Mouse (Mus musculus): ENCODE data around the gene Tomt. TPM values are rescaled to one million over a fixed set of nuclear protein-coding genes. Genes with fewer than 3 reads are reported as not detected.
A peak's percentile ranks its signal among the peaks of the same experiment; 100 is the strongest.

Tomt gene
- polyA plus RNA-seq, 1 experiment: 0.07 TPM

DNA sequence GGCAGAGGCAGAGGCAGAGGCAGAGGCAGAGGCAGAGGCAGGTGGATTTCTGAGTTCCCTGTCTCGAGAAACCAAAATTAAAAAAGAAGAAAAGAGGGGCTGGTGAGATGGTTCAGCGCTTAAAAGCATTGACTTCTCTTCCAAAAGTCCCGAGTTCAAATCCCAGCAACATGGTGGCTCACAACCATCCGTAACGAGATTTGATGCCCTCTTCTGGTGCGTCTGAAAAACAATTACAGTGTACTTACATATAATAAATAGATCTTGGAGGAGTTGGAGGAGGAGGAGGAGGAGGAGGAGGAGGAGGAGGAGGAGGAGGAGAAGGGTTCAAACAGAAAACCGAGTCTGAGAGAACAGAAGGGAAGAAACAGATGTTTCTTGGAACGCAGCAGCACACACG lies 10.5 kb downstream of the Tomt start:
- Histone ChIP-seq H3K36me3 (ENCODE audit: control insufficient read depth, insufficient read depth, low read length) (no peaks in the 10 kb centered on the region), H3K4me1 (ENCODE audit: control insufficient read depth, insufficient read depth, insufficient read length) (peaks cover 2% of the 10 kb centered on the region; the same call in 1 of the 2 replicates), H3K27me3 (ENCODE audit: control insufficient read depth, insufficient read depth, low read length) (no peaks in the 10 kb centered on the region), H3K4me3 (ENCODE audit: extremely low read depth, insufficient read depth, insufficient read length) (peak overlapping the region; percentile 73), H3K27ac (ENCODE audit: insufficient read depth, low read length) (peak overlapping the region; percentile 72)
- 40% methylated on average over 9 of the region's 9 CpGs for WGBS
- no peak for DNase-seq (ENCODE audit: low read depth in 1 of 2, low spot score in 2 of 2)
- TF ChIP-seq CTCF (IDR thresholded peaks at IDR 0.05; ENCODE audit: extremely low read depth, insufficient read depth, insufficient read length, insufficient replicate concordance) (no peak), POLR2A (IDR thresholded peaks at IDR 0.05; ENCODE audit: low read depth, low read length) (no peak)

GRCm38 (mm10) chr7:101888460-101888859 lies 17.7 kb downstream of the Tomt start:
- no peak overlapping the region for H3K27ac ChIP-seq (ENCODE audit: insufficient read depth, low read length)
- DNase-seq (ENCODE audit: low read depth in 1 of 2, low spot score in 2 of 2): no peak
- H3K27me3 ChIP-seq (ENCODE audit: control insufficient read depth, insufficient read depth, low read length): no peaks in the 10 kb centered on the region
- 89% methylated on average over 4 of the region's 4 CpGs for WGBS
- TF ChIP-seq CTCF (IDR thresholded peaks at IDR 0.05; ENCODE audit: extremely low read depth, insufficient read depth, insufficient read length, insufficient replicate concordance) (no peak), POLR2A (IDR thresholded peaks at IDR 0.05; ENCODE audit: low read depth, low read length) (no peak)
- H3K4me1 ChIP-seq (ENCODE audit: control insufficient read depth, insufficient read depth, insufficient read length): no peaks in the 10 kb centered on the region
- no peak overlapping the region for H3K4me3 ChIP-seq (ENCODE audit: extremely low read depth, insufficient read depth, insufficient read length)
- H3K36me3 ChIP-seq (ENCODE audit: control insufficient read depth, insufficient read depth, low read length): no peaks in the 10 kb centered on the region

- Histone ChIP-seq H3K36me3 (ENCODE audit: control insufficient read depth, insufficient read depth, low read length) (no peaks in the 10 kb centered on the region), H3K4me1 (ENCODE audit: control insufficient read depth, insufficient read depth, insufficient read length) (no peaks in the 10 kb centered on the region), H3K27ac (ENCODE audit: insufficient read depth, low read length) (no peak overlapping the region), H3K27me3 (ENCODE audit: control insufficient read depth, insufficient read depth, low read length) (no peaks in the 10 kb centered on the region), H3K4me3 (ENCODE audit: extremely low read depth, insufficient read depth, insufficient read length) (no peak overlapping the region)
- DNase-seq (ENCODE audit: low read depth in 1 of 2, low spot score in 2 of 2): no peak
- WGBS: 94% methylated on average over 6 of the region's 6 CpGs
- no peak for TF ChIP-seq CTCF (IDR thresholded peaks at IDR 0.05; ENCODE audit: extremely low read depth, insufficient read depth, insufficient read length, insufficient replicate concordance)
- TF ChIP-seq POLR2A (IDR thresholded peaks at IDR 0.05; ENCODE audit: low read depth, low read length): no peak
Observed at GRCm38 (mm10) chr7:101886274-101886673, 19.9 kb downstream of the Tomt start.

DNA sequence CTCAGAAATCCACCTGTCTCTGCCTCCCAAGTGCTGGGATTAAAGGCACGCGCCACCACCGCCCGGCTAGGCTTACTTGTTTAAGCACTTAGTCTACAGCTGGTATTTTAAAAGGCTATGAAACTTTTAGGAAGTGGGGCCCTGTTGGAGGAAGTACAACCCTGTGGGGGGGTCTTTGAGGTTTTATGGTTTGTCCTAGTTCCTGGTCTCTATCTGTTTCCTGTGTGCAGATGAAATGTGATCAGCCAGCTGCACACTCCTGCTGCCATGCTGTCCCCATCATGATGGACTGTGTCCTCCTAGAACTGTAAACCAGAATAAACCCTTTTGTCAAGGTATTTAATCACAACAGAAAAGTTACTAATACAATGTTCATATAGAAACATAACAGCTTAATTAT lies 22.0 kb downstream of the Tomt start:
- no peak for DNase-seq (ENCODE audit: low read depth in 1 of 2, low spot score in 2 of 2)
- TF ChIP-seq POLR2A (IDR thresholded peaks at IDR 0.05; ENCODE audit: low read depth, low read length) (no peak), CTCF (IDR thresholded peaks at IDR 0.05; ENCODE audit: extremely low read depth, insufficient read depth, insufficient read length, insufficient replicate concordance) (no peak)
- 96% methylated on average over 4 of the region's 4 CpGs for WGBS
- Histone ChIP-seq H3K27me3 (ENCODE audit: control insufficient read depth, insufficient read depth, low read length) (no peaks in the 10 kb centered on the region), H3K36me3 (ENCODE audit: control insufficient read depth, insufficient read depth, low read length) (no peaks in the 10 kb centered on the region), H3K27ac (ENCODE audit: insufficient read depth, low read length) (no peak overlapping the region), H3K4me1 (ENCODE audit: control insufficient read depth, insufficient read depth, insufficient read length) (no peaks in the 10 kb centered on the region), H3K4me3 (ENCODE audit: extremely low read depth, insufficient read depth, insufficient read length) (no peak overlapping the region)

DNA sequence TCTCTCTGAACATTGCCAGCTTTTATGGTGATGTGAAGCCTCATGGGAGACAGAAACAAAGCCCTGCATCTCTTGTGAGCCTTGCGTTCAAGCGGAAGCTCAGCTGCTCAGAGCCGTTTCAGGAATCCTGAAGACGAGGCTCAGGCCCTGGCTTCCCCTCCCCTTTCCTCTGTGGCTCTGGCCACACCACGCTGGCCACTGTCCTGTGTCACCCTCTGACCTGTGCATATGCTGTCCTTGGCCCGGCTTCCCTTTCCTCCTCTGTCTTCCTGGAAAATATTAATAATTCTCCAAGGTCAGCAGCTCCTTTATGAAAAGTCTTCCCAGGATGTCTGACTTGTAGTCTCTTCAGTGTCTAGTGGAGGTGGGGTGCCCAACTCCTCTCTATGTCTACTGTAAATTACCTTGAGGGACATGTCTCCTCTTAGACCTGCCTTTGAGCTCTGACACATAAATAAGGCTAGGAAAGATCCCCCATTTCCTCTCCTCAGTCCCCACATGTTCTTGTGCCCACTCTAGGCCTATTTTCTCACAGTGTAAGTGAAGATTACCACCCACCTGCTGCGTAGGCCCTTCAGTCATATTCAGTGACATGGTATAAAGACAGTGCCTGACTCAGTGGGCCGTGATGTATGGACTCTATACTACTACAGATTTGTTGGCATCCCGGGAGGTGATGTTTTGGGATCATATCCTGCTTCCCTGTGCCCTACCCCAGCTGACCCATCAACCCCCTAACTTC lies 23.6 kb downstream of the Tomt start:
- Histone ChIP-seq H3K27ac (ENCODE audit: insufficient read depth, low read length) (no peak overlapping the region), H3K4me1 (ENCODE audit: control insufficient read depth, insufficient read depth, insufficient read length) (no peaks in the 10 kb centered on the region), H3K27me3 (ENCODE audit: control insufficient read depth, insufficient read depth, low read length) (no peaks in the 10 kb centered on the region), H3K36me3 (ENCODE audit: control insufficient read depth, insufficient read depth, low read length) (no peaks in the 10 kb centered on the region), H3K4me3 (ENCODE audit: extremely low read depth, insufficient read depth, insufficient read length) (no peak overlapping the region)
- no peak for TF ChIP-seq CTCF (IDR thresholded peaks at IDR 0.05; ENCODE audit: extremely low read depth, insufficient read depth, insufficient read length, insufficient replicate concordance)
- TF ChIP-seq POLR2A (IDR thresholded peaks at IDR 0.05; ENCODE audit: low read depth, low read length): no peak
- DNase-seq (ENCODE audit: low read depth in 1 of 2, low spot score in 2 of 2): no peak
- WGBS: 81% methylated on average over 9 of the region's 9 CpGs

GRCm38 (mm10) chr7:101880855-101881254 lies 25.3 kb downstream of the Tomt start:
- no peak overlapping the region for H3K4me3 ChIP-seq (ENCODE audit: extremely low read depth, insufficient read depth, insufficient read length)
- no peak for DNase-seq (ENCODE audit: low read depth in 1 of 2, low spot score in 2 of 2)
- no peak overlapping the region for H3K27ac ChIP-seq (ENCODE audit: insufficient read depth, low read length)
- TF ChIP-seq POLR2A (IDR thresholded peaks at IDR 0.05; ENCODE audit: low read depth, low read length) (no peak), CTCF (IDR thresholded peaks at IDR 0.05; ENCODE audit: extremely low read depth, insufficient read depth, insufficient read length, insufficient replicate concordance) (no peak)
- 63% methylated on average over 4 of the region's 4 CpGs for WGBS
- H3K36me3 ChIP-seq (ENCODE audit: control insufficient read depth, insufficient read depth, low read length): no peaks in the 10 kb centered on the region
- H3K4me1 ChIP-seq (ENCODE audit: control insufficient read depth, insufficient read depth, insufficient read length): no peaks in the 10 kb centered on the region
- H3K27me3 ChIP-seq (ENCODE audit: control insufficient read depth, insufficient read depth, low read length): no peaks in the 10 kb centered on the region

- no peak for DNase-seq (ENCODE audit: low read depth in 1 of 2, low spot score in 2 of 2)
- Histone ChIP-seq H3K27ac (ENCODE audit: insufficient read depth, low read length) (no peak overlapping the region), H3K36me3 (ENCODE audit: control insufficient read depth, insufficient read depth, low read length) (no peaks in the 10 kb centered on the region), H3K4me1 (ENCODE audit: control insufficient read depth, insufficient read depth, insufficient read length) (no peaks in the 10 kb centered on the region), H3K4me3 (ENCODE audit: extremely low read depth, insufficient read depth, insufficient read length) (no peak overlapping the region), H3K27me3 (ENCODE audit: control insufficient read depth, insufficient read depth, low read length) (no peaks in the 10 kb centered on the region)
- WGBS: 92% methylated on average over 1 of the region's 1 CpGs
- no peak for TF ChIP-seq POLR2A (IDR thresholded peaks at IDR 0.05; ENCODE audit: low read depth, low read length)
- no peak for TF ChIP-seq CTCF (IDR thresholded peaks at IDR 0.05; ENCODE audit: extremely low read depth, insufficient read depth, insufficient read length, insufficient replicate concordance)
Observed at GRCm38 (mm10) chr7:101875978-101876377, 30.2 kb downstream of the Tomt start.

Data from spleen, adult 2 months (tissue).